Mouse (Mus musculus) kidney, adult 2 months (tissue): ENCODE data around the gene Pax4. TPM values are rescaled to one million over a fixed set of nuclear protein-coding genes. Genes with fewer than 3 reads are reported as not detected.

Source experiments
- DNase-seq: peaks from one replicate; pipeline ENCODE4 v3.0.0; 2021
- H3K27ac ChIP-seq: fragments of 200-500 bp; 2 replicates; pipeline ENCODE4 v1.5.1; 2012; ENCODE audit warnings: low read depth, low read length, control low read depth, inconsistent platforms; ENCODE audit not compliant: insufficient read depth
- H3K27me3 ChIP-seq: fragments of 200-500 bp; replicated peaks from 2 replicates; pipeline ENCODE4 v1.6.1; 2012; ENCODE audit warnings: mild to moderate bottlenecking, moderate library complexity, low read length, inconsistent platforms; ENCODE audit not compliant: control insufficient read depth, insufficient read depth
- H3K36me3 ChIP-seq: fragments of 200-500 bp; 2 replicates; pipeline ENCODE4 v1.6.1; 2012; ENCODE audit warnings: mild to moderate bottlenecking, moderate library complexity, low read length, inconsistent platforms; ENCODE audit not compliant: control insufficient read depth, insufficient read depth
- H3K4me1 ChIP-seq: fragments of 200-500 bp; 2 replicates; pipeline ENCODE4 v1.6.1; 2011; ENCODE audit warnings: low read length; ENCODE audit not compliant: control insufficient read depth, insufficient read depth
- H3K4me3 ChIP-seq: fragments of 200-500 bp; 2 replicates; pipeline ENCODE4 v1.5.1; 2011; ENCODE audit warnings: mild to moderate bottlenecking, low read depth, low read length, control low read depth; ENCODE audit not compliant: insufficient read depth
- CTCF ChIP-seq: fragments of 200-500 bp; conservative IDR thresholded peaks from 2 replicates; pipeline ENCODE4 v1.5.1; 2011; ENCODE audit warnings: low read depth, mild to moderate bottlenecking, control low read depth, low read length, moderate library complexity, mixed read lengths; ENCODE audit not compliant: insufficient read depth, insufficient read length
- POLR2A ChIP-seq: fragments of 200-500 bp; IDR thresholded peaks from one replicate; pipeline ENCODE4 v1.6.1; 2011; ENCODE audit warnings: low read depth, low read length, control low read depth
- WGBS: fragments of 180-500 bp; shearing (Covaris S2); methylation state at CpG from one replicate; pipeline ENCODE4 v1.1.7; 2018; 5-methylcytosine and 5-hydroxymethylcytosine counted together
- polyA plus RNA-seq: library from polyadenylated mRNA; depleted of rRNA; stranded (reverse); fragments of >200 nt; gene quantifications from 2 replicates; pipeline ENCODE4 v1.2.3, GENCODE M21; 2012; rRNA removed

Gene Pax4
- not detected in 2 replicates for polyA plus RNA-seq

- no peaks in the 10 kb centered on the region for H3K4me1 ChIP-seq
- TF ChIP-seq POLR2A (no peak), CTCF (no peak)
- H3K27me3 ChIP-seq: no peaks in the 10 kb centered on the region
- no peak for DNase-seq
- no peaks in the 10 kb centered on the region for H3K36me3 ChIP-seq
- 65% methylated on average over 2 of the region's 2 CpGs for WGBS
- H3K27ac ChIP-seq: no peak within 1 kb of the TSS
- no peak within 1 kb of the TSS for H3K4me3 ChIP-seq
Observed at GRCm38 (mm10) chr6:28449253-28449652, at the start of gene Pax4. TSS of gene Pax4 (minus strand) at chr6:28449353.

- Histone ChIP-seq H3K27me3 (no peaks in the 10 kb centered on the region), H3K4me3 (no peak overlapping the region), H3K4me1 (peaks cover 3% of the 10 kb centered on the region; the same call in 1 of the 2 replicates), H3K36me3 (no peaks in the 10 kb centered on the region), H3K27ac (no peak overlapping the region)
- TF ChIP-seq CTCF: no peak
- TF ChIP-seq POLR2A: no peak
- 19% methylated on average over 5 of the region's 5 CpGs for WGBS
- DNase-seq: peak; percentile 61
Observed at GRCm38 (mm10) chr6:28497837-28498236, 48.7 kb upstream of the Pax4 start.

GRCm38 (mm10) chr6:28491198-28491597, 42.0 kb upstream of the Pax4 start:
- no peak for DNase-seq
- TF ChIP-seq CTCF (no peak), POLR2A (no peak)
- H3K27ac ChIP-seq: no peak overlapping the region

GRCm38 (mm10) chr6:28490612-28491011, 41.5 kb upstream of the Pax4 start:
- Histone ChIP-seq H3K4me3 (no peak overlapping the region), H3K4me1 (peaks cover 9% of the 10 kb centered on the region; the same call in 1 of the 2 replicates), H3K27ac (no peak overlapping the region), H3K27me3 (no peaks in the 10 kb centered on the region), H3K36me3 (no peaks in the 10 kb centered on the region)
- TF ChIP-seq POLR2A (no peak), CTCF (no peak)
- no peak for DNase-seq
- WGBS: 73% methylated on average over 5 of the region's 5 CpGs

More at GRCm38 (mm10) chr6:28491198-28491597, 42.0 kb upstream of the Pax4 start:
- no peaks in the 10 kb centered on the region for H3K27me3 ChIP-seq
- H3K4me3 ChIP-seq: no peak overlapping the region
- H3K36me3 ChIP-seq: no peaks in the 10 kb centered on the region
- peaks cover 4% of the 10 kb centered on the region; the same call in 1 of the 2 replicates for H3K4me1 ChIP-seq

- Histone ChIP-seq H3K27me3 (no peaks in the 10 kb centered on the region), H3K4me1 (peaks cover 9% of the 10 kb centered on the region; the same call in 1 of the 2 replicates), H3K27ac (no peak overlapping the region), H3K4me3 (no peak overlapping the region), H3K36me3 (no peaks in the 10 kb centered on the region)
- no peak for TF ChIP-seq POLR2A
- no peak for TF ChIP-seq CTCF
- DNase-seq: peak; percentile 49
- WGBS: 59% methylated on average over 1 of the region's 1 CpGs
Observed at GRCm38 (mm10) chr6:28488204-28488851, 39.2 kb upstream of the Pax4 start.

GRCm38 (mm10) chr6:28486905-28487304, 37.8 kb upstream of the Pax4 start:
- 93% methylated on average over 7 of the region's 7 CpGs for WGBS
- no peak overlapping the region for H3K27ac ChIP-seq
- H3K27me3 ChIP-seq: no peaks in the 10 kb centered on the region
- no peak for DNase-seq
- no peak overlapping the region for H3K4me3 ChIP-seq
- no peaks in the 10 kb centered on the region for H3K36me3 ChIP-seq
- peaks cover 13% of the 10 kb centered on the region; the same call in 1 of the 2 replicates for H3K4me1 ChIP-seq
- TF ChIP-seq POLR2A: no peak
- TF ChIP-seq CTCF: no peak

- WGBS: 78% methylated on average over 2 of the region's 2 CpGs
Observed at GRCm38 (mm10) chr6:28486471-28486870, 37.3 kb upstream of the Pax4 start.

GRCm38 (mm10) chr6:28486008-28486407, 36.9 kb upstream of the Pax4 start:
- DNase-seq: no peak
- TF ChIP-seq CTCF: no peak
- no peak for TF ChIP-seq POLR2A
- no peak overlapping the region for H3K4me3 ChIP-seq
- no peak overlapping the region for H3K27ac ChIP-seq
- no peaks in the 10 kb centered on the region for H3K27me3 ChIP-seq
- peaks cover 13% of the 10 kb centered on the region; the same call in 1 of the 2 replicates for H3K4me1 ChIP-seq
- WGBS: 80% methylated on average over 2 of the region's 2 CpGs
- H3K36me3 ChIP-seq: no peaks in the 10 kb centered on the region

More at GRCm38 (mm10) chr6:28486471-28486870, 37.3 kb upstream of the Pax4 start:
- Histone ChIP-seq H3K27ac (no peak overlapping the region), H3K4me1 (peaks cover 13% of the 10 kb centered on the region; the same call in 1 of the 2 replicates), H3K4me3 (no peak overlapping the region), H3K27me3 (no peaks in the 10 kb centered on the region), H3K36me3 (no peaks in the 10 kb centered on the region)
- TF ChIP-seq CTCF (no peak), POLR2A (no peak)
- DNase-seq: no peak
